Mouse (Mus musculus) limb, embryonic 12.5 days (tissue): ENCODE data around the gene Serpina12. TPM values are rescaled to one million over a fixed set of nuclear protein-coding genes. Genes with fewer than 3 reads are reported as not detected.

Source experiments
- ATAC-seq: fragments of 200-750 bp; cut with Nextera tagmentation; 2 replicates; pipeline ENCODE4 v1.8.0; 2017; ENCODE audit warnings: low read depth, moderate TSS enrichment; ENCODE audit not compliant: insufficient number of reproducible peaks, insufficient read depth, low FRiP score, low TSS enrichment
- H3K27ac ChIP-seq: fragments of 300-500 bp; sonication (generic); 2 replicates; pipeline ENCODE4 v1.5.1; 2016; ENCODE audit warnings: mild to moderate bottlenecking, moderate library complexity
- H3K27me3 ChIP-seq: fragments of 300-500 bp; sonication (generic); 2 replicates; pipeline ENCODE4 v1.6.1; 2016; ENCODE audit warnings: mild to moderate bottlenecking, moderate library complexity
- H3K36me3 ChIP-seq: fragments of 300-500 bp; sonication (generic); 2 replicates; pipeline ENCODE4 v1.6.1; 2016; ENCODE audit warnings: mild to moderate bottlenecking, moderate library complexity
- H3K4me1 ChIP-seq: fragments of 300-500 bp; sonication (generic); replicated peaks from 2 replicates; pipeline ENCODE4 v1.6.1; 2016
- H3K4me2 ChIP-seq: fragments of 300-500 bp; sonication (generic); 2 replicates; pipeline ENCODE4 v1.6.1; 2016; ENCODE audit warnings: mild to moderate bottlenecking, moderate library complexity
- H3K4me3 ChIP-seq: fragments of 300-500 bp; sonication (generic); replicated peaks from 2 replicates; pipeline ENCODE4 v1.5.1; 2016; ENCODE audit warnings: mild to moderate bottlenecking
- H3K9ac ChIP-seq: fragments of 300-500 bp; sonication (generic); replicated peaks from 2 replicates; pipeline ENCODE4 v1.6.1; 2016; ENCODE audit warnings: mild to moderate bottlenecking, moderate library complexity
- H3K9me3 ChIP-seq: fragments of 300-500 bp; sonication (generic); 2 replicates; pipeline ENCODE4 v1.6.1; 2016; ENCODE audit warnings: mild to moderate bottlenecking, moderate library complexity
- WGBS: fragments of 180-500 bp; shearing (Covaris S2); methylation state at CpG from one replicate; pipeline ENCODE4 v1.1.7; 2016; 5-methylcytosine and 5-hydroxymethylcytosine counted together
- polyA plus RNA-seq: library from polyadenylated mRNA; unstranded; fragments of >200 nt; fragmentation: Nextera tagmentation; extraction: Ambion mirVana; gene quantifications from 2 replicates; pipeline ENCODE4 v1.2.1, GENCODE M21; 2016

Gene Serpina12
- polyA plus RNA-seq, 1 experiment from 2014 or later, result not detected

DNA sequence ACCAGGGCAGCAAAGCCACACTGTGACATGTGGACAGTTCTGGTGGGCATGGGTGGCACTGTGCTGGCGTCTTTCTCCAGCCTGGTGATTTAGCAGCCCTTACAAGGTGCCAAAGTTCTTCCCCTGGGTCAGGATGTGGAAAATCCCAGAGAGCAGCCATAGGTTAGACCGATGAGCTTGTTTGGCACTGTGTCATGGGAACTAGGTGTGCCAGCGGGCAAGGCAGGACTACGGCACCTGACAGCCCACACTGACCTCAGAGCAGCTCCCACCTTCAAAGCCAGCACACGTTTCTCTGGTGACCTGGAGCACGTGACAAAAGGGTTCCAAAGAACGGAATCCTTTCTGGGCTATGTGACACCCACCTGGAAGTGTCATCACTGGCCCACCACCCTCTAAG is 13.3 kb upstream of the Serpina12 start:
- H3K36me3 ChIP-seq, result no peaks in the 10 kb centered on the region
- H3K27me3 ChIP-seq, result no peaks in the 10 kb centered on the region; the same call in 1 of the 2 replicates
- H3K27ac ChIP-seq, result no peak overlapping the region
- no peaks in the 10 kb centered on the region for H3K9me3 ChIP-seq
- H3K4me1 ChIP-seq, result no peaks in the 10 kb centered on the region
- no peak overlapping the region for H3K4me3 ChIP-seq
- no peak for ATAC-seq
- no peak overlapping the region for H3K4me2 ChIP-seq
- H3K9ac ChIP-seq, result no peak overlapping the region
- whole genome bisulfite sequencing, result 79% methylated on average over 7 of the region's 7 CpGs

DNA sequence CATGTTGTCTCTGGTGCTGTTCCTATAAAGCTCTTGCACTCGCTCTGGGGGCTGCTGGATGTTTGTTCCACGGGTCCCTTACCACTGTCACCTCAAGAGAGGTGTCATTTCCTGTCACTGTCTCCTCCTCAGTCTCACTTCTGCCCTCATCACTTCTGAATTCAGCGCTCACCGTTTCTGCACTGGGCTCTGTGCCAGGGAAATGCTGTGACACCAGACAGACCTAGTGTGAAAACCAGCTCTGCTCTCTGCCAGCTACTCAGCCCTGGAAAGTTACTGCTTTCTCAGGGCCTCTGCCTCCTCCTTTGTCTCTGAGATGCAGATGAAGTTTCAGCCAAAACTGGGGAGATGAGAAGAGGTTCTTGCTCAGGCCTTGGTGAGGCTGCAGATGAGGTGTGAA is 12.8 kb upstream of the Serpina12 start:
- Histone ChIP-seq H3K4me2 (no peak overlapping the region), H3K27me3 (no peaks in the 10 kb centered on the region; the same call in 1 of the 2 replicates), H3K9ac (no peak overlapping the region), H3K4me3 (no peak overlapping the region), H3K36me3 (no peaks in the 10 kb centered on the region), H3K9me3 (no peaks in the 10 kb centered on the region), H3K27ac (no peak overlapping the region), H3K4me1 (no peaks in the 10 kb centered on the region)
- WGBS, result 27% methylated on average over 4 of the region's 4 CpGs
- no peak for ATAC-seq

GRCm38 (mm10) chr12:104055755-104056154 is 11.5 kb upstream of the Serpina12 start:
- Histone ChIP-seq H3K27me3 (no peaks in the 10 kb centered on the region), H3K27ac (no peak overlapping the region), H3K9me3 (no peaks in the 10 kb centered on the region), H3K4me1 (no peaks in the 10 kb centered on the region), H3K4me3 (no peak overlapping the region), H3K4me2 (no peak overlapping the region), H3K36me3 (no peaks in the 10 kb centered on the region), H3K9ac (no peak overlapping the region)
- ATAC-seq, result no peak
- 85% methylated on average over 8 of the region's 8 CpGs for WGBS

DNA sequence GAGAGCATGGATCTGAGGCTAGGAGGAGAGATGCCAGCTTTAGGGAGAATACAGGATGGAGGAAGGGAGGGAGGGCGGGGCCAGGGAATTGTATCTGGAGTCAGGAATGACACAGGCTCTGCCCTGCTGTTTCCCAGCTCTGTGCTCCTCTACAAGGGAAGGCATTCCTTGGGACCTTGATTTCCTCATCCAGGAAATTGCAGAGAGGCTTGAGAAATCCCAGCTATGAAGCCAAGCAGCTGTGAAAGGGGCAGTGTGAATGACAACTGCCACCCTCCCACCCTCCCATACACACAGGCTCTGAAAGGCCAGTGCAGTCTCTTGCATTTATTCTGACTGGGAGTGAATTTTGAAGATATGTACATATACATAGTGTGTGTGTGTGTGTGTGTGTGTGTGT is 9.8 kb upstream of the Serpina12 start:
- Histone ChIP-seq H3K4me2 (no peak overlapping the region), H3K4me1 (no peaks in the 10 kb centered on the region), H3K9ac (no peak overlapping the region), H3K36me3 (no peaks in the 10 kb centered on the region), H3K9me3 (no peaks in the 10 kb centered on the region), H3K27me3 (no peaks in the 10 kb centered on the region), H3K4me3 (no peak overlapping the region), H3K27ac (no peak overlapping the region)
- 69% methylated on average over 1 of the region's 1 CpGs for WGBS
- ATAC-seq, result no peak

DNA sequence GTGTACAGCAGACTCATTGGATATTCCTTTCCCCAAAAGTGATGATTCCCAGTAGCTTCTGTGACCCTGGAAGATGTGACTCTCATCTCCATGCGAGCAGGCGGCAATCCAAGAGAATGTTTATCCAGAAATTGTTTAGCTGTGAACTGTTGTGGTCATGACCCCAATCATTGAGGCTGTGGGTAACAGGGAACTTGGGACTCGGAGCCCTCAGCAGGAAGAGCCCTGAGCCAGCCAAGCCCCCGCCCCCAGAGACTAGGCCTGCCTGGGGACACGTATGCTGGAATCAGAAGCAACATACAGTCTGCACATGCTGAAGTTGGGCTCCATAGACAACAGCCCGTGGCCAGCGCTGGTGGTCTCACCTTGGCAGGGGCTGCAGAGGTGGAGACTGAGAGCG is 1.5 kb upstream of the Serpina12 start:
- H3K4me1 ChIP-seq, result no peaks in the 10 kb centered on the region
- H3K4me3 ChIP-seq, result no peak overlapping the region
- WGBS, result 87% methylated on average over 8 of the region's 8 CpGs
- ATAC-seq, result no peak
- H3K4me2 ChIP-seq, result no peak overlapping the region
- H3K9ac ChIP-seq, result no peak overlapping the region
- no peaks in the 10 kb centered on the region for H3K9me3 ChIP-seq
- H3K27me3 ChIP-seq, result no peaks in the 10 kb centered on the region
- no peaks in the 10 kb centered on the region for H3K36me3 ChIP-seq
- no peak overlapping the region for H3K27ac ChIP-seq

DNA sequence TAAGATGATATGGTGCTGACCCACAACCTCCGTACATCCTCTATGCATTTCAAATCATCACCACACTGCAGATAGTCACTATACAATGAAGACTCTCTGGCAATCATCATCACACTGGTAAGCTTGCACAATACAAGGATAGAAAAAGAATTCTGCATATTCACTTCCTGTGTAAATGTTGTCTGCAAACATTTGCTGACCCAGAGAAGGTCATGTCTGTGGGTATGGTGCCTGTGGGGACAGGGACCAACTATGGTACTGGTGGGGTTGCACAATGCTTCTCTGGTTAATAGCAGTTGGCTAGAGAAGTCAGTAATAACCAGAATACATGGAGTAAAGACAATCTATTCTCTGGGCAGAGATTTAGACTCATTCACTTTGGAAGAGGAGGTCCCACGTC is 1.5 kb downstream of the Serpina12 start:
- Histone ChIP-seq H3K36me3 (no peaks in the 10 kb centered on the region), H3K27ac (no peak overlapping the region), H3K4me1 (no peaks in the 10 kb centered on the region), H3K9me3 (no peaks in the 10 kb centered on the region), H3K4me3 (no peak overlapping the region), H3K9ac (no peak overlapping the region), H3K4me2 (no peak overlapping the region), H3K27me3 (no peaks in the 10 kb centered on the region)
- 98% methylated on average over 2 of the region's 2 CpGs for WGBS
- ATAC-seq, result no peak

DNA sequence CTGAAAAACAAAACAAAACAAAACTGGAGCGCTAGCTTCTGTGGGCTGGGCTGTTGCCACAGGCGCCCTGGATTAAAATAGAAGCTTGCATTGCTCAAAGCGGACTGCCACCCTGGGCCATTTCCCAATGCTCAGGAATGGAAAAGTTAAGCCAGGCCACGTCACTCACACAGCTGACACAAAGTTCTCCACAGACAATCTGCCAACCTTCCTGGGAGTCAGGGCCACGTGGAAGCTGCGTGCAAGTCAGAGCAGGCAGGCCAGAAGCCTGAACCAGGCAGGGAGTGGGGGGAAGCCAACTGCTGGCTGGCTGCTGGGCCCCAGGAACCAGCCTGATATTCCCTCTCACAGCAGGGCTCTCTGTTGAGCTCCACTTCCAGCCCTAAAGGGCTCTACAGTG is 2.8 kb downstream of the Serpina12 start:
- H3K4me3 ChIP-seq, result no peak overlapping the region
- H3K4me2 ChIP-seq, result no peak overlapping the region
- no peak overlapping the region for H3K27ac ChIP-seq
- no peaks in the 10 kb centered on the region for H3K27me3 ChIP-seq
- 75% methylated on average over 6 of the region's 6 CpGs for WGBS
- no peak for ATAC-seq
- no peak overlapping the region for H3K9ac ChIP-seq
- H3K4me1 ChIP-seq, result no peaks in the 10 kb centered on the region
- no peaks in the 10 kb centered on the region for H3K9me3 ChIP-seq
- H3K36me3 ChIP-seq, result no peaks in the 10 kb centered on the region

- Histone ChIP-seq H3K27me3 (no peaks in the 10 kb centered on the region), H3K4me3 (no peak overlapping the region), H3K4me1 (no peaks in the 10 kb centered on the region), H3K4me2 (no peak overlapping the region), H3K36me3 (no peaks in the 10 kb centered on the region), H3K27ac (no peak overlapping the region), H3K9ac (no peak overlapping the region), H3K9me3 (no peaks in the 10 kb centered on the region)
- no peak for ATAC-seq
- 92% methylated on average over 7 of the region's 7 CpGs for WGBS
These were observed 6.1 kb downstream of the Serpina12 start for GRCm38 (mm10) chr12:104038181-104038580.

DNA sequence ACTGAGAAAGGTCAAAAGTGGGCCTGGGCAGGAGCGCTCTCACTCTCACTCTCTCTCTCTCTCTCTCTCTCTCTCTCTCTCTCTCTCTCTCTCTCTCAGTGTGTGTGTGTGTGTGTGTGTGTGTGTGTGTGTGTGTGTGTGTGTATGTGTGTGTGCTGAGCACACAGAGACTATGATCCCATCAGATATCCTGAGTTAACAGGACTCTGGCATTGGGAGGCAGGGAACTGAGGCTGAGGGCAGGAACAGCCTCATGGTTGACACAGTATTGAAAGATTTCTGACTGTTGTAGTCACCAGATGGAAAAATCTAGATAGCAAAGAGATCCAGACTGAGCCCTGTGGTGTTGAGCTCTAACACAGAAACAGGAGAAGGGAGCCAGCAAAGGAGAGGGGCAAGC is 10.5 kb downstream of the Serpina12 start:
- Histone ChIP-seq H3K4me2 (no peak overlapping the region), H3K9me3 (no peaks in the 10 kb centered on the region), H3K4me1 (no peaks in the 10 kb centered on the region), H3K36me3 (no peaks in the 10 kb centered on the region), H3K27ac (no peak overlapping the region), H3K27me3 (no peaks in the 10 kb centered on the region), H3K9ac (no peak overlapping the region), H3K4me3 (no peak overlapping the region)
- ATAC-seq, result no peak
- 100% methylated on average over 1 of the region's 1 CpGs for WGBS

DNA sequence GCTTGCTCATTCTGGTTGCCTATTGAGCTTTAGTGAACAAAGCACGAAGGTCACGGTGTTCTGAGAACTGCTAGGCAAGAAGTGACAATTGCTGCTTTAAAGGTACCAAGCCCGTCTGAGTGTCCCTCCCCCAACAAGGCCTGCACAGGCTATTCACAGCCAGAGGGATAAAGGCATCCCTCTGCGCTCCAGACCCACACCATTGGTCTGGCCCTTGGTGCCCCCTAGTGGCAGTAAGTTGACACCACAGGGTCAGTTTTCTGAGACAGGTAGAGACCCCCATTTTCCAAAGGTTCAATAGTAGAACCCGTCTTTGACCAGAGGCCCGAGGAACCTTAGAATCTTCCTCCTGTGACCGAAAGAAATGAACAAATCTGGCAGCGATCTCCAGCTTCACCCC is 14.3 kb downstream of the Serpina12 start:
- no peak overlapping the region for H3K4me3 ChIP-seq
- no peaks in the 10 kb centered on the region for H3K27me3 ChIP-seq
- no peaks in the 10 kb centered on the region for H3K9me3 ChIP-seq
- no peak for ATAC-seq
- no peaks in the 10 kb centered on the region for H3K4me1 ChIP-seq
- 44% methylated on average over 8 of the region's 8 CpGs for WGBS
- H3K9ac ChIP-seq, result no peak overlapping the region
- no peak overlapping the region for H3K4me2 ChIP-seq
- no peaks in the 10 kb centered on the region for H3K36me3 ChIP-seq
- no peak overlapping the region for H3K27ac ChIP-seq

- no peak for ATAC-seq
- 90% methylated on average over 3 of the region's 3 CpGs for WGBS
These were observed 29.0 kb downstream of the Serpina12 start for GRCm38 (mm10) chr12:104015280-104015679.

DNA sequence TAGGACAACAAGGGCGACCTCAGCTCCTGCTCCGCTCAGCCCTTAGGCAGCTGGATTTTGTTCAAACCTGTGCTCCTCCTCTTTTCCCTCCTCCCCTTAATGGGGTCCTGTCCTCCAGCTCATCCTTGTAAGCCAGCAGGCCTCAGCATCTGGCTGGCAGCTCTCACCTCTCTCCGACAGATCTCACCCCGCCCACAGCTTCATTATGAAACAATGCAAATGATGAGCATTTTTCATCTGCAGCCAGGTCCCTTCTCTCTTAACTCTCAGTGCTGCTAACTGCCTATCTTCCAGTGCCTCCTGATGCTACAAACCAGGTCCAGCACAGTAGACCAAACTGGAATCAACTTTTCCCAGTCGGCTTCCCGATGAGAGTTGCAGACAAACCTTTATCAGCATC is 30.6 kb downstream of the Serpina12 start, which contains the start of gene Serpina9:
TSS of gene Serpina9 (minus strand) at position 136 of the 400 bp plus-strand sequence.
- H3K4me3 ChIP-seq, result no peak within 1 kb of the TSS
- no peaks in the 10 kb centered on the region for H3K27me3 ChIP-seq
- no peaks in the 10 kb centered on the region for H3K36me3 ChIP-seq
- no peak within 1 kb of the TSS for H3K4me2 ChIP-seq
- WGBS, result 81% methylated on average over 6 of the region's 6 CpGs
- peaks cover 4% of the 10 kb centered on the region; the same call in 1 of the 2 replicates for H3K9me3 ChIP-seq
- no peak within 1 kb of the TSS for H3K27ac ChIP-seq
- no peaks in the 10 kb centered on the region for H3K4me1 ChIP-seq
- no peak for ATAC-seq
- H3K9ac ChIP-seq, result no peak within 1 kb of the TSS

More at GRCm38 (mm10) chr12:104015280-104015679, 29.0 kb downstream of the Serpina12 start:
- Histone ChIP-seq H3K4me2 (no peak overlapping the region), H3K4me3 (no peak overlapping the region), H3K27ac (no peak overlapping the region), H3K27me3 (no peaks in the 10 kb centered on the region), H3K4me1 (no peaks in the 10 kb centered on the region), H3K36me3 (no peaks in the 10 kb centered on the region), H3K9me3 (peaks cover 4% of the 10 kb centered on the region; the same call in 1 of the 2 replicates), H3K9ac (no peak overlapping the region)
